Mouse (Mus musculus) kidney, adult 11 months (tissue): ENCODE results near the gene Cel.

Experiments
- DNase-seq: peaks from one replicate; pipeline ENCODE4 v3.0.0; 2022

The Cel gene

GRCm38 (mm10) chr2:28583651-28584050 lies 20.4 kb upstream of the Cel start, which contains the start of gene Gtf3c5:
Gene Gtf3c5, minus strand, starts transcription at chr2:28583751.
- DNase-seq, result no peak

GRCm38 (mm10) chr2:28582647-28583353 lies 19.6 kb upstream of the Cel start:
- DNase-seq, result peak; percentile 88

- DNase-seq, result peak; percentile 23
Observed at GRCm38 (mm10) chr2:28578003-28578402, 14.8 kb upstream of the Cel start.

- no peak for DNase-seq
Observed at GRCm38 (mm10) chr2:28576815-28577214, 13.6 kb upstream of the Cel start.

- DNase-seq, result no peak
Observed at GRCm38 (mm10) chr2:28575341-28575740, 12.1 kb upstream of the Cel start.

- no peak for DNase-seq
Observed at GRCm38 (mm10) chr2:28569903-28570302, 6.7 kb upstream of the Cel start.

GRCm38 (mm10) chr2:28566545-28566944 lies 3.3 kb upstream of the Cel start:
- peak; percentile 49 for DNase-seq

GRCm38 (mm10) chr2:28564380-28564779 lies 1.2 kb upstream of the Cel start:
- no peak for DNase-seq

- no peak for DNase-seq
Observed at GRCm38 (mm10) chr2:28563830-28564229, 627 bp upstream of the Cel start.

GRCm38 (mm10) chr2:28557452-28557851 lies 5.8 kb downstream of the Cel start:
- no peak for DNase-seq

GRCm38 (mm10) chr2:28552301-28552700 lies 10.9 kb downstream of the Cel start:
- no peak for DNase-seq

GRCm38 (mm10) chr2:28549157-28549556 lies 14.0 kb downstream of the Cel start:
- no peak for DNase-seq

GRCm38 (mm10) chr2:28547237-28548172 lies 15.7 kb downstream of the Cel start:
- DNase-seq, result peak; percentile 73

- DNase-seq, result no peak
Observed at GRCm38 (mm10) chr2:28546560-28546959, 16.6 kb downstream of the Cel start.

- DNase-seq, result no peak
Observed at GRCm38 (mm10) chr2:28545976-28546375, 17.2 kb downstream of the Cel start.

- DNase-seq, result no peak
Observed at GRCm38 (mm10) chr2:28543894-28544293, 19.3 kb downstream of the Cel start.

GRCm38 (mm10) chr2:28540587-28541227 lies 22.5 kb downstream of the Cel start:
- DNase-seq, result no peak

- no peak for DNase-seq
Observed at GRCm38 (mm10) chr2:28539949-28540348, 23.3 kb downstream of the Cel start.

GRCm38 (mm10) chr2:28539206-28539605 lies 24.0 kb downstream of the Cel start:
- DNase-seq, result no peak

GRCm38 (mm10) chr2:28538817-28539128 lies 24.4 kb downstream of the Cel start:
- DNase-seq, result no peak

- no peak for DNase-seq
Observed at GRCm38 (mm10) chr2:28537995-28538816, 25.0 kb downstream of the Cel start.

GRCm38 (mm10) chr2:28537634-28537920 lies 25.6 kb downstream of the Cel start:
- no peak for DNase-seq
